In the genomic region with DNA sequence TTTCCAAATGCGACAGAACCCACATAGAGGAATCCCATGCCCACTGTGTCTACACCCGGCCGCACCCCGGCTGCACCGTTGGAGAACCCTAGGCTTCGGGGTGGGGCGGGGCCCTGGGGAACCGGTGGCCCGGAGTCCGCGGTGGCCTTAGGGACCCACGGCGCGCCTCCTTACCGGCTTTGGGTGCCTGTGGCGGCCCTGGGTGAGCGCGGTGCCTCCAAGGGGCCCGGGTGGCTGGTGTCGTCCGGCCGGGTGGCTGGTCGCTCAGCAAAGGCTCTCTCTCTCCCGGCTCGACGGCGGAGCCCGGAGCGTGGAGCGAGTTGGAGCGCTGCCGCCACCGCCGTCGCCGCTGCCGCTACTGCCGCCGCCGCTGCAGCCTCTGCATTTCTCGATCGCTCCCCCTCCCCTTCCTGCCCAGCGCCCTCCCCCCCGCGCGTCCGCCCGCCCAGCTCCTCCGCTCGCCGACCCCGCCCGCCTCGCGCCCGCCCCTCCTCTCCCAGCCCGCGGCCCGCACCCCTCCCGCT, we compare ENCODE assay signal across 8 mouse cellular contexts. TPM values are rescaled to one million over a fixed set of nuclear protein-coding genes. Genes with fewer than 3 reads are reported as not detected.
DNase-seq lines count a peak whose midpoint lies in the region; ATAC-seq lines count a peak whose summit lies in the region.

A gene (minus strand): TSS at position 387 of the 524 bp plus-strand sequence.

- H3K36me3 ChIP-seq in embryonic facial prominence, embryonic 13.5 days = no peaks in the 10 kb centered on the region
- no peaks in the 10 kb centered on the region for H3K36me3 ChIP-seq in heart, embryonic 13.5 days
- H3K36me3 ChIP-seq in liver, embryonic 16.5 days (ENCODE audit: control insufficient read depth, insufficient read depth) = no peaks in the 10 kb centered on the region
- H3K36me3 ChIP-seq in neural tube, embryonic 13.5 days = peaks cover 8% of the 10 kb centered on the region; the same call in 1 of the 2 replicates

- ATAC-seq in embryonic facial prominence, embryonic 13.5 days (ENCODE audit: insufficient number of reproducible peaks, insufficient read depth, low FRiP score, low TSS enrichment, low read depth) = peak; percentile 57
- ATAC-seq in heart, embryonic 13.5 days (ENCODE audit: extremely low read depth, insufficient number of reproducible peaks, low FRiP score, low TSS enrichment) = peak; percentile 16; the same call in 1 of the 2 replicates
- ATAC-seq in liver, embryonic 16.5 days (ENCODE audit: low read depth) = peak; percentile 24; the same call in 1 of the 2 replicates
- ATAC-seq in neural tube, embryonic 13.5 days (ENCODE audit: low read depth) = peak; percentile 48

- H3K27ac ChIP-seq in embryonic facial prominence, embryonic 13.5 days = peak within 1 kb of the TSS; percentile 97
- peak within 1 kb of the TSS; percentile 73 for H3K27ac ChIP-seq in heart, embryonic 13.5 days (replicated peaks)
- no peak within 1 kb of the TSS for H3K27ac ChIP-seq in liver, embryonic 16.5 days (ENCODE audit: low read length)
- H3K27ac ChIP-seq in neural tube, embryonic 13.5 days (replicated peaks) = peak within 1 kb of the TSS; percentile 100

- DNase-seq in spleen, adult 18-20 months = peak; percentile 14 to 44
- DNase-seq in spleen, postnatal 14 days (ENCODE audit: low spot score in 2 of 2) = no peak
- peak; percentile 88 for DNase-seq in kidney, postnatal 10 days
- peak; percentile 63 for DNase-seq in thymus, postnatal 0 days (ENCODE audit: low spot score)

- peak within 1 kb of the TSS; percentile 97 for H3K9ac ChIP-seq in embryonic facial prominence, embryonic 13.5 days
- peak within 1 kb of the TSS; percentile 81 for H3K9ac ChIP-seq in heart, embryonic 13.5 days
- peak within 1 kb of the TSS; percentile 39 for H3K9ac ChIP-seq in liver, embryonic 16.5 days (ENCODE audit: low read depth, low read length)
- H3K9ac ChIP-seq in neural tube, embryonic 13.5 days = peak within 1 kb of the TSS; percentile 100

- no peaks in the 10 kb centered on the region for H3K27me3 ChIP-seq in embryonic facial prominence, embryonic 13.5 days
- peaks cover 7% of the 10 kb centered on the region; the same call in 1 of the 2 replicates for H3K27me3 ChIP-seq in heart, embryonic 13.5 days (replicated peaks)
- H3K27me3 ChIP-seq in liver, embryonic 16.5 days (ENCODE audit: control insufficient read depth, insufficient read depth, low read depth, low read length) = peaks cover 30% of the 10 kb centered on the region
- no peaks in the 10 kb centered on the region for H3K27me3 ChIP-seq in neural tube, embryonic 13.5 days

- peaks cover 41% of the 10 kb centered on the region for H3K4me1 ChIP-seq in embryonic facial prominence, embryonic 13.5 days
- peaks cover 8% of the 10 kb centered on the region for H3K4me1 ChIP-seq in heart, embryonic 13.5 days
- peaks cover 2% of the 10 kb centered on the region for H3K4me1 ChIP-seq in liver, embryonic 16.5 days (ENCODE audit: control insufficient read depth, low read depth, low read length)
- peaks cover 54% of the 10 kb centered on the region for H3K4me1 ChIP-seq in neural tube, embryonic 13.5 days (replicated peaks)

- no peaks in the 10 kb centered on the region for H3K9me3 ChIP-seq in embryonic facial prominence, embryonic 13.5 days
- no peaks in the 10 kb centered on the region for H3K9me3 ChIP-seq in heart, embryonic 13.5 days
- H3K9me3 ChIP-seq in liver, embryonic 16.5 days (replicated peaks; ENCODE audit: control insufficient read depth, low read length) = no peaks in the 10 kb centered on the region
- H3K9me3 ChIP-seq in neural tube, embryonic 13.5 days = no peaks in the 10 kb centered on the region

- H3K4me2 ChIP-seq in embryonic facial prominence, embryonic 13.5 days = peak within 1 kb of the TSS; percentile 86
- peak within 1 kb of the TSS; percentile 89 for H3K4me2 ChIP-seq in heart, embryonic 13.5 days
- peak within 1 kb of the TSS; percentile 59 for H3K4me2 ChIP-seq in liver, embryonic 16.5 days (ENCODE audit: low read depth, low read length)
- H3K4me2 ChIP-seq in neural tube, embryonic 13.5 days = peak within 1 kb of the TSS; percentile 72

- under 1% methylated on average over 39 of the region's 60 CpGs for WGBS in embryonic facial prominence, embryonic 13.5 days
- 0% methylated on average over 39 of the region's 60 CpGs for WGBS in heart, embryonic 13.5 days
- WGBS in liver, embryonic 16.5 days (ENCODE audit: insufficient replicate concordance) = under 1% methylated on average over 39 of the region's 60 CpGs
- WGBS in neural tube, embryonic 13.5 days = 1% methylated on average over 43 of the region's 60 CpGs

- peak within 1 kb of the TSS; percentile 98 for H3K4me3 ChIP-seq in embryonic facial prominence, embryonic 13.5 days
- H3K4me3 ChIP-seq in heart, embryonic 13.5 days = peak within 1 kb of the TSS; percentile 66
- peak within 1 kb of the TSS; percentile 55 for H3K4me3 ChIP-seq in liver, embryonic 16.5 days (ENCODE audit: low read depth, low read length)
- H3K4me3 ChIP-seq in neural tube, embryonic 13.5 days = peak within 1 kb of the TSS; percentile 100

RNA-seq across cellular contexts. Expression of the gene that starts here (rescaled TPM):
- polyA plus RNA-seq in embryonic facial prominence, embryonic 13.5 days (2015; fragmentation: Nextera tagmentation; extraction: Ambion mirVana) = 56.1 and 66.2 TPM in 2 replicates
- 6.2 and 7.2 TPM in 2 replicates for polyA plus RNA-seq in heart, embryonic 13.5 days (2015; fragmentation: Nextera tagmentation; extraction: Ambion mirVana)
- 0.88 and 0.94 TPM in 2 replicates for polyA plus RNA-seq in liver, embryonic 16.5 days (2015; fragmentation: Nextera tagmentation; extraction: Ambion mirVana)
- polyA plus RNA-seq in neural tube, embryonic 13.5 days (2015; fragmentation: Nextera tagmentation; extraction: Ambion mirVana) = 311 and 351 TPM in 2 replicates
- polyA plus RNA-seq in thymus, postnatal 0 days (2015; fragmentation: Nextera tagmentation; extraction: Ambion mirVana) = 10.7 and 13.1 TPM in 2 replicates

Comparison
In these comparisons a context has a peak if more than half of its experiments do, and no peak if none do; other contexts are left out.
1. DNase-seq: peak in spleen, adult 18-20 months (2 of 2), kidney, postnatal 10 days (single experiment) and thymus, postnatal 0 days (single experiment); none in spleen, postnatal 14 days (0 of 2).
2. Peak in ATAC-seq, H3K4me3 ChIP-seq, H3K9ac ChIP-seq and H3K4me2 ChIP-seq in liver, embryonic 16.5 days; RNA of the gene not detected or under 1 TPM.
3. H3K9ac ChIP-seq: peak in every context shown above with its lines; median percentile 100 in neural tube, embryonic 13.5 days; 97 in embryonic facial prominence, embryonic 13.5 days; 81 in heart, embryonic 13.5 days; 39 in liver, embryonic 16.5 days.
4. Peak in every context shown above with its lines, with median percentiles within 50 percentile points of each other: ATAC-seq, H3K4me2 ChIP-seq and H3K4me3 ChIP-seq.